Mouse (Mus musculus) embryonic facial prominence, embryonic 10.5 days (tissue): ENCODE measurements around the gene Nkain4. TPM values are rescaled to one million over a fixed set of nuclear protein-coding genes. Genes with fewer than 3 reads are reported as not detected.

Source experiments
- DNase-seq: peaks from one replicate; pipeline ENCODE4 v3.0.0-alpha.2; 2017; ENCODE audit warnings: low spot score
- H3K27ac ChIP-seq: fragments of 300-500 bp; sonication (generic); replicated peaks from 2 replicates; pipeline ENCODE4 v1.5.1; 2016; ENCODE audit warnings: mild to moderate bottlenecking
- H3K27me3 ChIP-seq: fragments of 300-500 bp; sonication (generic); replicated peaks from 2 replicates; pipeline ENCODE4 v1.6.1; 2016; ENCODE audit warnings: low read depth, mild to moderate bottlenecking; ENCODE audit not compliant: poor library complexity, severe bottlenecking
- H3K36me3 ChIP-seq: fragments of 300-500 bp; sonication (generic); replicated peaks from 2 replicates; pipeline ENCODE4 v1.6.1; 2016; ENCODE audit warnings: mild to moderate bottlenecking, moderate library complexity
- H3K4me1 ChIP-seq: fragments of 300-500 bp; sonication (generic); 2 replicates; pipeline ENCODE4 v1.6.1; 2016
- H3K4me3 ChIP-seq: fragments of 300-500 bp; sonication (generic); 2 replicates; pipeline ENCODE4 v1.5.1; 2016; ENCODE audit warnings: mild to moderate bottlenecking, moderate library complexity
- H3K9me3 ChIP-seq: fragments of 300-500 bp; sonication (generic); 2 replicates; pipeline ENCODE4 v1.6.1; 2016; ENCODE audit warnings: mild to moderate bottlenecking
- WGBS: fragments of 180-500 bp; shearing (Covaris S2); methylation state at CpG from one replicate; pipeline ENCODE4 v1.1.7; 2016; 5-methylcytosine and 5-hydroxymethylcytosine counted together
- polyA plus RNA-seq: library from polyadenylated mRNA; unstranded; fragments of >200 nt; fragmentation: Nextera tagmentation; extraction: Ambion mirVana; gene quantifications from 2 replicates; pipeline ENCODE4 v1.2.1, GENCODE M21; 2016

The Nkain4 gene
- polyA plus RNA-seq, 1 experiment from 2014 or later = 22.2 TPM

DNA sequence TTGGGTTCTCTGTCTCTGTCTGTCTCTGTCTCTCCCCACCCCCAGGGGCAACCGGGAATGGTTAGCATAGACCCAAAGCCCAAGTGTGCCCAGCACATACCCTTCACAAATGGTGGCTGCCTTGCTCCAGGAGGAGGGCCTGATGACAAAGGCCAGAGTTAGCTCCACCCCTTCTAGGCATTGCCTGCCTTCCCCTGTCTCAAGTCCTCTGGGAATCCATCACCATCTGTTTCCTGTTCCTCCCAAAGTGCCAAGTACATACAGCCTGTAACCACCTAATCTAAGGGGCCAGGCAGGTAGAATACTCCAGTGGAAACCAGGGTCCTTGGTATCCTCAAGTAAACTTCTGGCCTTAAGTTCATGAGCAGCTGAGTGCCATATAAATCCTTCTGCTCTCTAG is 22.1 kb downstream of the Nkain4 start:
- no peaks in the 10 kb centered on the region for H3K36me3 ChIP-seq
- no peak for DNase-seq
- 79% methylated on average over 1 of the region's 1 CpGs for WGBS
- H3K4me1 ChIP-seq = peaks cover 7% of the 10 kb centered on the region; the same call in 1 of the 2 replicates
- no peaks in the 10 kb centered on the region for H3K9me3 ChIP-seq
- no peak overlapping the region for H3K4me3 ChIP-seq
- H3K27me3 ChIP-seq = no peaks in the 10 kb centered on the region
- H3K27ac ChIP-seq = no peak overlapping the region

GRCm38 (mm10) chr2:180928723-180929122 is 25.8 kb downstream of the Nkain4 start, which contains the start of gene Birc7:
Gene Birc7, plus strand, starts transcription at chr2:180929023.
- H3K27ac ChIP-seq = no peak within 1 kb of the TSS
- H3K36me3 ChIP-seq = no peaks in the 10 kb centered on the region
- DNase-seq = no peak
- WGBS = 59% methylated on average over 4 of the region's 4 CpGs
- H3K9me3 ChIP-seq = no peaks in the 10 kb centered on the region
- no peak within 1 kb of the TSS for H3K4me3 ChIP-seq
- H3K27me3 ChIP-seq = peaks cover 3% of the 10 kb centered on the region; the same call in 1 of the 2 replicates
- H3K4me1 ChIP-seq = peaks cover 7% of the 10 kb centered on the region; the same call in 1 of the 2 replicates

DNA sequence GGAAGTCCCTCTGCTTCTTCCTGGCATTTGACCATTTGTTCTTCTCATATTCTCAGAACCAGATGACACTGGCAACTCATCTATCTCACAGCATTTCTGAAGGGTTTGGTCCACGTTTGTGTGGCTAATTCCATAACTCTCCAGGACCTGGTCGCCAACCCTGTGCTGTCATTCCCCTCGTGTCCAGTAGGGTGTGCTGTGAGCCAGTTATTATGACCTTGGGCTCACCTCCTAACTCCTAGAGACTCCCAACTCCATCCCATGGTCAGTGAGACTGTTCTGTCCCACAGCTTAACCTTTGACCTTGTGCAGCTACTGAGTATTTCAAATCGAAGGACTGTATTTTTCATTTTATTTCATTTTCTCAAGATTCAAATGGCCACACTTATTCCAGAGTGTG is 29.3 kb downstream of the Nkain4 start:
- Histone ChIP-seq H3K9me3 (no peaks in the 10 kb centered on the region), H3K27ac (no peak overlapping the region), H3K4me1 (peaks cover 13% of the 10 kb centered on the region), H3K4me3 (no peak overlapping the region), H3K36me3 (no peaks in the 10 kb centered on the region), H3K27me3 (peaks cover 3% of the 10 kb centered on the region; the same call in 1 of the 2 replicates)
- peak; percentile 75 for DNase-seq
- WGBS = 7% methylated on average over 4 of the region's 4 CpGs

GRCm38 (mm10) chr2:180922739-180923138 is 31.8 kb downstream of the Nkain4 start:
- no peak overlapping the region for H3K4me3 ChIP-seq
- no peaks in the 10 kb centered on the region for H3K9me3 ChIP-seq
- no peak overlapping the region for H3K27ac ChIP-seq
- peaks cover 15% of the 10 kb centered on the region for H3K4me1 ChIP-seq
- H3K36me3 ChIP-seq = peaks cover 12% of the 10 kb centered on the region
- peaks cover 3% of the 10 kb centered on the region; the same call in 1 of the 2 replicates for H3K27me3 ChIP-seq
- 92% methylated on average over 6 of the region's 6 CpGs for WGBS
- DNase-seq = no peak

DNA sequence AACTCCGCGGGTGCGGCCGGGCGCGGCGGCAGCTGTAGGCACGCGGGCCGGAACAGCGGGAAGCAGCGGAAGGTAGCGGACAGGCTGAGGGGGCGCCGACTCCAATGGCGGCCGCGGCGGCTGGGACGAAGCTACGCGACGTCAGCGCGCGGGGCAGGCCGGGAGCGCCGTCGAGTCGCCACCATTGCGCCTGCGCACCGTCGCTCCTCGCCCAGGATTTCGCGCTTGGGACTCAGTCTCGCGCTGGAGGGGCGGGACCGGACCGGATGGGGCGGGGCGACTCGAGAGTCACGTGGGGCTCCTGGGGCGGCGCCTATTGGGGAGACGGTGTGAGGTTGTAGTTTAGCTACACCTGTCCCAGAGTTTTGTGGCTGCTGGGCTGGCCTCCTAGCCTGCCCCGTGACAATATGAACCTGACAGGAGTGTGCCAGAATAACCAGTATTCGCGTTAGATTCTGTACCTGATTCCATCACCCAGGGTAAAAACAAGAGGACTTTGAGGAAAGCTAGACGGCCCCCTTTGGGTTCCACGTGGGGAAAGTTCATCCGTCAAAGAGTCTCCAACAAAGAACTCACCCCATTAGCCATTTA is 33.6 kb downstream of the Nkain4 start, which contains the start of gene Ythdf1:
Gene Ythdf1 (minus strand): TSS at position 140 of the 591 bp plus-strand sequence.
- peak within 1 kb of the TSS; percentile 96 for H3K27ac ChIP-seq
- H3K9me3 ChIP-seq = no peaks in the 10 kb centered on the region
- peaks cover 30% of the 10 kb centered on the region for H3K36me3 ChIP-seq
- peak within 1 kb of the TSS; percentile 95 for H3K4me3 ChIP-seq
- H3K27me3 ChIP-seq = peaks cover 3% of the 10 kb centered on the region; the same call in 1 of the 2 replicates
- H3K4me1 ChIP-seq = peaks cover 18% of the 10 kb centered on the region
- WGBS = under 1% methylated on average over 56 of the region's 56 CpGs
- DNase-seq = peak; percentile 99

DNA sequence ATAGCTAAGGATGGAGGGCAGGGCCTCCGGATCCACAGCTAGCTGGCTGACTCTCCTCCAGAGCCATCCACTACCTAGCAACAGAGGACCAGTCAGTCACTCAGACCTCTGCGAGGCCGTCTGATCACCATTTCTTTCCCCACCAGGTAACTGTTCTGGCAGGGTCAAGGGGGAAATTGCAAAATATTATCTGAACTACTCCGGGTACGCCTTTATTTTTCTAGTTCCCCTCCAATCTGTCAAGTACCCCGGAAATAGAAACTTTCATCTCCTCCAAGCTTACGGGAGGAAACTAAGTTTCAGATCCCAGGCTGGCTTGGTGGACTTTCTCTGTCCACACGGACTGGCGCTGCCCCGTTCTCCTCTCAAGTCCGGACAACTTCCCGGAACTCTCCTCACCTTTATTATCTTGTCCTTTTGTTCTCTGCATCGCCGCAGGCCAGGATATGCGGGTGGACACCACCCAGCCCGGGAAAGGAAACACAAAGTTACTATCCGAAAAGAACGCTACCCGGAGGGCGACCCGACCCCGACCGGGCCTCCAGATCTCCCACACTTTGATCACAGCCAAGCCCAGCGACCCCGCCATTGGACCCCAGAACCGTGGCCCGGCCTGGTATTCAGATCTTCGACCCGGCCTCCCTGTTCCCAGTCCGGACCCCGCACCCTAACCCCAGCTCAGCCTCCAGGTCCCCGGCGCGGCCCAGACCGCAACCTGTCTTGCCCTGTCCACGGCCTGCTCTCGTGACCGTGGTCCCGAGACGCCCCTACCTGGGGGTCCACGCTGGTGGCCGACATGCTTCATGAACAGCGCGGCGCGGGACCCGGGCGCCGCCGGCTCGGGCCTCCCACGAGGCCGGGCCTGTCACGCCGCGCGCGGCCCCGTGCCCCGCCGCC is 34.3 kb downstream of the Nkain4 start:
- 1% methylated on average over 61 of the region's 61 CpGs for WGBS
- H3K27ac ChIP-seq = peak overlapping the region; percentile 96
- H3K27me3 ChIP-seq = peaks cover 3% of the 10 kb centered on the region; the same call in 1 of the 2 replicates
- H3K4me3 ChIP-seq = peak overlapping the region; percentile 95
- H3K9me3 ChIP-seq = no peaks in the 10 kb centered on the region
- peaks cover 38% of the 10 kb centered on the region for H3K36me3 ChIP-seq
- peaks cover 18% of the 10 kb centered on the region for H3K4me1 ChIP-seq
- no peak for DNase-seq

GRCm38 (mm10) chr2:180915886-180916433 is 38.5 kb downstream of the Nkain4 start:
- peaks cover 13% of the 10 kb centered on the region for H3K4me1 ChIP-seq
- DNase-seq = no peak
- 84% methylated on average over 3 of the region's 3 CpGs for WGBS
- H3K27ac ChIP-seq = no peak overlapping the region
- no peaks in the 10 kb centered on the region for H3K9me3 ChIP-seq
- no peaks in the 10 kb centered on the region for H3K27me3 ChIP-seq
- peaks cover 80% of the 10 kb centered on the region for H3K36me3 ChIP-seq
- H3K4me3 ChIP-seq = no peak overlapping the region

DNA sequence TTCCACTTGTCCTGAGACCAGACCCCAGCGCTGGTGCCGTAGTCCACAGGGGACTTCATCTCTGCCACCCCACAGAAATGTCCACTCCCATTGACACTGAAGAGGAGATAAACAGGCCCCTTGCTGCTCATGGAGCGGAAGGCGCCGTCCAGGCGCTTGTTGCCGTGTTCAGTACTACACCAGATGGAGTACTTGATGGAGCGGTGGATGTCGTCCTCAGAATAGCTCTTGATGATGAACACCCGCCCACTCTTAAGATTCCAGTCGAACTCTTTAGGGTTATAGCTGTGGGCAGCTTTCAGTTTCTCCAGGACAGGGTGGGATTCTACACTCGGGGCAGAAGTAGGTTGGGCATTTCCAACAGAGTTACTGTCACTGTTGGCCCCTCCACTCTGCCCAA is 43.6 kb downstream of the Nkain4 start:
- no peak overlapping the region for H3K4me3 ChIP-seq
- peaks cover 9% of the 10 kb centered on the region; the same call in 1 of the 2 replicates for H3K4me1 ChIP-seq
- no peak overlapping the region for H3K27ac ChIP-seq
- no peaks in the 10 kb centered on the region for H3K27me3 ChIP-seq
- 96% methylated on average over 12 of the region's 12 CpGs for WGBS
- no peak for DNase-seq
- no peaks in the 10 kb centered on the region for H3K9me3 ChIP-seq
- peaks cover 79% of the 10 kb centered on the region for H3K36me3 ChIP-seq

GRCm38 (mm10) chr2:180905556-180906221 is 48.8 kb downstream of the Nkain4 start:
- Histone ChIP-seq H3K4me1 (peaks cover 13% of the 10 kb centered on the region; the same call in 1 of the 2 replicates), H3K9me3 (no peaks in the 10 kb centered on the region), H3K27me3 (no peaks in the 10 kb centered on the region), H3K27ac (no peak overlapping the region), H3K4me3 (no peak overlapping the region), H3K36me3 (peaks cover 52% of the 10 kb centered on the region)
- 71% methylated on average over 5 of the region's 5 CpGs for WGBS
- no peak for DNase-seq

DNA sequence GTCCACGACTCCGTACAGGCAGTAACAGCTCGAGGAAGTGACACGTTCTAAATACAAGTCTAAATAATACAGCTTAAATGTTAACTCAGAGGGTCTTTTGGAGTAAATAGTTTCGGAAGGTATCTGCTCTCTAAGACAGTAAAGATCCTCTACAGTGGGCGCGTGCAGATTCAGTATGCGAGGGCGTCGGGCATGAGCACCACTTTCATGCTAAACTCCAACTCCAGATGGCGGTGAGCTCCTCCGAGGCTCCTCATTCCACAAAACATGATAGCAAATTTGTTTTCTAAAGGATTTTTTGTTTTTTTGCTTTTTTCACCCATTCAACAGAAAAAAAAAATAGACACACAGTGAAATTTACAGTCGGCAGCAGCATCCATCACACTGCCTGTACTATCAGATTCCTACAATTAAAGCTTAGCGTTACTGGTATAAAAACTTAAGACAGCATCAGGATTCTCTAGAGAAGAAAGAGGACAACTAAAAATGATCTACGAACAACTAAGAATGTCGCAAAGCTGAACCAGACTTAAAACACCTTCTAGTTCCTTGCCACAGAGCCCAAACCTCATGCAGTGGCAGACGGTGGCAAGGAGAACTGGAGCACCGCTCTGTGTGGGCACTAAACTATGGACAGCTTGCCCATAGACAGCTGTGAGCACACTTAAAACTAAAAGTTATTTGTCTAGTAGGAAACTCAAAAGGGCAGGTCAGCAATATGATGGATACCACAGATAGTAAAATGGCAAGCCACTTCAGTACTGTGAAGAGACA is 49.9 kb downstream of the Nkain4 start:
- Histone ChIP-seq H3K4me1 (peaks cover 13% of the 10 kb centered on the region; the same call in 1 of the 2 replicates), H3K4me3 (no peak overlapping the region), H3K36me3 (peaks cover 42% of the 10 kb centered on the region), H3K27me3 (no peaks in the 10 kb centered on the region), H3K27ac (no peak overlapping the region), H3K9me3 (no peaks in the 10 kb centered on the region)
- 94% methylated on average over 18 of the region's 18 CpGs for WGBS
- no peak for DNase-seq

DNA sequence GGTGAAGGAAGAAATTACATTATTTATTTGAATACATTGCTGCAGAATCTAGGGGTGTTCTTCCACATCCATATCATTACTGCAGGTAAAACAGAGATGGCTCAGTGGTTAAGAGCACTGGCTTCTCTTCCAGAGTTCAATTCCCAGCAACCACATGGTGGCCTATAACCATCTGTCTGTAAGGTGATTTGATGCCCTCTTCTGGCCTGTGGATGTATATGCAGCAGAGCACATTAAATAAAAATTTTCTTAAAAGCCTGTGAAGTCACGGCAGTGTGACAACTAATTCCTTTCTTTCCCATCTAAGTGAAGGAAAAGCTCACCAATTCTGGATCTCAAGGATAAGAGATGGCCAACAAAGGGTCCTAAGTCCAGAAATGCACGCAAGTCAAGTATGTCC is 52.4 kb downstream of the Nkain4 start:
- DNase-seq = no peak
- Histone ChIP-seq H3K4me1 (peaks cover 13% of the 10 kb centered on the region; the same call in 1 of the 2 replicates), H3K27ac (no peak overlapping the region), H3K4me3 (no peak overlapping the region), H3K27me3 (peaks cover 5% of the 10 kb centered on the region), H3K36me3 (peaks cover 37% of the 10 kb centered on the region), H3K9me3 (no peaks in the 10 kb centered on the region)
- WGBS = 46% methylated on average over 2 of the region's 2 CpGs
